Mouse (Mus musculus): ENCODE results near the gene Il20ra.
A peak's percentile ranks its signal among the peaks of the same experiment; 100 is the strongest.
"Not testable (repeated sequence)": the region's sequence is repeated elsewhere in the genome, so short reads cannot be mapped to it uniquely, and the experiment has no call there.

Gene Il20ra

DNA sequence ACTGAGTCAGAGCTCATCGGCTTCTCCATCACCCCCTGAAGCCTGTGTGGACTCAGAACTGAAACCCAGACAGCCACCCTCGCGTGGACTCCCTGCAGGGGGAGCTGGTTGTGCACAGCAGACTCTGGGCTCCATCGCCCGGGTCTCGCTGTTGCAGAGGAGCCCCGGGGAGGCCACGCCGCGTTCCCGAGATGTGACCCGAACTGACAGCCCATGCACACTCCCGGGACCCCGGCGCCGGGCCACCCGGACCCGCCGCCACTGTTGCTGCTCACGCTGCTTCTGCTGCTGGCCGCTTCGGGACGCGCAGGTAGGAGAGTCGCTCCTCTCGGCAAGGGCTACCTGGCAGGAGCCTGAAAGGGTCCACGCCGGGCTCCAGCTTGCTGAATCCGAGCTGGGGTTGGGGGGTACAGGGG lies at the start of gene Il20ra:
TSS of gene Il20ra (plus strand) at position 150 of the 416 bp plus-strand sequence.
- peak; percentile 29 for DNase-seq (ENCODE audit: low read depth)

DNA sequence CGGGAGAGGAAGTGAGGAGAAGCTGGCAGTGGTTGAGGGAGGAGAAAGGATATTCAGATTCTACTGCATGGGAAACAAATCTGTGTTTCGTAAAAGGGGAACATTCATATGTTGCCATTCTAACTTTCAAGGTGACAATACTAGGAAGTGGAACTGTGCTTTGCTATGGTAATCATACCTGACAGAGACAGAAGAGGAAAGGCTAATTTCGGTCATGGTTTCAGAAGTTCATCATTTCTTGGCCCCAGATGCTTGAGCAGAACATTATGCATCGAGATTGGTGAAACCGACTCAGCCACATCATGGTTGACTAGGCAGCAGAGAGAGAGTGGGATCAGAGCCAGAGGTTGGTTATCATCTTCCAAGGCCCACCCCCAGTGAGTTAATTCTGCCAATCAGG lies 43.4 kb upstream of the Il20ra start:
- DNase-seq (ENCODE audit: low read depth), result no peak

DNA sequence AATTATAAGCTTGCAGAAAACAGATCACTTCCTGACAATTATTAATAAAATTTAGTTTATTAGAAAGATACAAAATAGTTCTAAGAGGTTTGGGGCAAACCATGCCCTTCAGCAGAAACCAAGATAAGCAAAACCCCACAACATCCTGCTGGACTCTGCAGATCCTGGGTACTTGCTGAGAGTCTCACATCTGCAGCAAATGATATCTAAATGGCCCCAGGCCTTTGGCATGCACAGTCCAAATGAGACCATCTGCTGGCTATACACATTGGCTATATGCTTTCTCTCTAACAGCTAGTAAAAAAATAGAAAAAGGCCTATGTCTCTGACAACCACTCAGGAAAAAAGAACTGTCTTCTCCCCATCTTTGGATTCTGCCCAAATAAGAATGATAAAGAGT lies 40.4 kb upstream of the Il20ra start:
- DNase-seq (ENCODE audit: low read depth), result peak; percentile 74

DNA sequence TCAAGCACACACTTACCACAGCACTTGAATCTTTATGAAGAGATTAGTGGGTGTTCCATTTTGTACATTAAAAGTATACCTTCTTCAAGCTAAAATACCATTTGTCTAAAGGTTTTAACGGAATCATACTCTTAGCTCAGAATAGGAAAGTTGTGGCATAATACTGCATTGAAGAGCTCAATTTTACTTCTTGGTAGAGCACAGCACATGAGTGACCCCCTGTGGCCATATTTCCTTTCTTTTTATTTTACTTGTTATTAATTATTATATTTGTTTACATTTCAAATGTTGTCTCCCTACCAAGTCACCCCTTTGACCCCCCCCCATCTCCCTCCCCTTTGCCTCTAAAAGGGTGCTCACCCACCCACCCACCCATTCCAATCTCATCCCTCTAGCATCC lies 39.2 kb upstream of the Il20ra start:
- DNase-seq (ENCODE audit: low read depth), result peak; percentile 72

DNA sequence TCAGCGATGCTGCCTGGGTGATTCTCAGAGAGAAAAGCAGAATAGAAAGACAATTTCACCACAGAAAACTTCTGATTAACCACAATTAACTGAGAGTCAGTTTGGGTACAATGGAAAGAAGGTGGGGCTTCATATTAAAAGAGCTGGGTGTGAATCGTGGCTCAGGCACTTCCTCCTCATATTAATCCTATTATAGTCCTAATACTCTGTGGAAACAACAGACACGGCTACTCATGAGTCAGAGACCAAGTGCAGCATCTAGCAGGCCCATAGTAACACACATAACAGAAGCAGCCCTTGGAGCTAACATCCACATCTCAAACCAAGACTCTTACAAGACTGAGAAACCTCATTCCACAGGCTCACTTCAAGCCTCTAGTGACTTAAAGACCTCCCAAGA lies 24.7 kb upstream of the Il20ra start:
- DNase-seq (ENCODE audit: low read depth), result peak; percentile 24

DNA sequence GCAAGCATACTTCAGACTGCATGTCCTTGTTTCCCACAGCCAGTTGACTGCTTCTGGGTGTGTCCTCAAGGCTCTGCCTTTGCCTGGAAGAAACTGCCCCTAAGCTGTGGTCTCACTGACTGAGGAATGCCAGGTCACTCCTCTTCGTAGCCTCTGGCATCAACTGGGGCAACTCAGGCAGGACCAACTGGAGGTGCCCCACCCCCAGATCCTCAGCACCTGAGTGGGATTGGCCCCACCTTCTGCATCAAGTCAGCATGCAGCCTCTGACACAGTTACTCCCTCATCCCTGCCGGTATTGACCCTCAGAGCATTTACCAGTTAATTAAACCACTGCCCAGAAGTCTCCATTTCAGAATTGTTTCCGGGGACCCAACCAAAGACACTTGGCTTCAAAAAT lies 21.1 kb upstream of the Il20ra start:
- DNase-seq (ENCODE audit: low read depth), result peak; percentile 45

DNA sequence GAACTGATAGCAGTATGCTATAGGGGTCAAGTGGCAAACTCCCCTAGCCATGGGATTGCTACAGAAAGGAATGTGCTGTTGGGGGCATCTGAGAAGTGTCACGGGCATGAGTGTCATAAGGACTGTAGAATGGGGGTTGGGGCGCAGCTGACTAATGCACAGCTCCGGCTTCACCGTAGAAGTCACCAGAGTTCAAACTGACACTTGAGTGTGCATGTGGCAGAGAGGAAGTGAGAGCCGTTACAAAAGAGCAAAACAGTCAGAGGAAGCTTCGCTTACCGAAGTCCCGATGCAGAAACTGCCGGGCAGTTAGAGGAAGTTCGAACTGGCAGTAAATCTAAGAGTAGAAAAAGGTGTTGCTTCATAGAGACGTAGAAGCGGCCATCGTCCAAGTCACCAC lies 20.6 kb upstream of the Il20ra start:
- DNase-seq (ENCODE audit: low read depth), result peak; percentile 97

DNA sequence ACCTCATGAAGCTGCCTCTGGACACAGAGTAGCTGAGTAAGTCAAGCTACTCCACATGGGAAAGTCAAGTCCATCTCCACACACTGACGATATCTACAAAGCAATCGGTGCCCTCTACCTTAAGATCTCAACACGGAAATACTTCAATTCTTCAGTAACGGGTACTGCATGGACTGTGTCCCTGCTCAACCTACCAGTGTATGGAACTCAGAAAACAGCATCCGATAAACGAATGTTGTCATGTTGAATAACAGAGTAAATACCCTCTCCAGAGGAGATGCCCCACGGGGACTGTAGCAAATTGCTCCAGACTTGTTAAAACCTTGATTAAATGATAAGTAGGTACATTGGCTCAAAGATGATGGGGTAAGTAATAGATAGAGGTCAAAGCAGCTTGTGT lies 20.0 kb upstream of the Il20ra start:
- no peak for DNase-seq (ENCODE audit: low read depth)

DNA sequence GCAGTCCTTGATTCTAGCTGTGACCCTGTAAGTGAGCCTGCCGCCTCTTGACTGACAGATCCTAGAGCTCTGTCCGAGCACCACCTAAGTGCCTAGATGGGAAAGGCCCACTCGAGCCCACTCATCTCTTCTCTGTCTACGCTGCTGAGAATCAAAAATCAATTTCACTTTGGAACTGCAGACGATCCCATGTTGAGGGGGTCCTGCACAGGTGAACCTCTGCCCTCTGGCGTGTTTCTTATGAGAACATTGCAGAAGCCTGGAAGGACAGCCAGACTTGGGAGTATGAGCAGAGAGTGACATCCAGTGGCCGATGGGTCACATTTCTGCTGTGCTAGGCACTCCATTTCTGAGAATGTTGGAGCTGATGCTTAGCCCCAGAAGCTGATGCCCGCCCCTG lies 19.4 kb upstream of the Il20ra start:
- DNase-seq (ENCODE audit: low read depth), result peak; percentile 95

DNA sequence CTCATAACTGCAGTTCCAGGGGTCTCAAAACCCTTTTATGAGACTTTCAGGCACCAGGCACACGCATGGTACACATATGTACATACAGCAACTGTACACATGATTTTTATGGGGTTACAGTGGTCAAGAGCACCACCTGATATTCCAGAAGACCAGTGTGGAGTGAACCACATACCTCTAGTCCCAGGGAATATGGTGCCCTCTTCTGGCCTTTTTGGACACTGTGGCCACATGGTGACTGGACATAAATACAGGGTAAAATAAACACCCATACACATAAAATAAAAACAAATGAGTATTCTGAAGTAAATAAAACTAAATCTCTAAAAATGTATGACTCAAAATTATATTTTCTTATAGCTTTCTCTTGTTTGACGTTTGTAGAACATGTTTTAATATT lies 18.7 kb upstream of the Il20ra start:
- peak; percentile 85 for DNase-seq (ENCODE audit: low read depth)

DNA sequence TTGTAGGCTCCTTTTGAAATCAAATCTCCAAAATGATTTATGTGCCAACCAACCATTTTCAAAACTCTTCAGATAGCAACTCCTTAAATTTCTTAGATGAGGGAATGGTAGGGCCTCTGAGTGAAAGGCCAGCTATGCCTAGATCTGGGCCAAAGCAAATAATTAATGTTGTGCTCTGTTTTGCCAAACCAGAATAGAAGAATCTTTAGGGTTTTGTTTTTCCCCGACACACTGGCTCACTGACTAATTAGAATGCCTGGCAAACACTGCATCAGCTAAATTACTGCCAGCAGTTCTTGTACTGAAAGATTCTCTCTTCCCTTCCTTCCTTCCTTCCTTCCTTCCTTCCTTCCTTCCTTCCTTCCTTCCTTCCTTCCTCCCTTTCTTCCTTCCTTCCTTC lies 13.0 kb upstream of the Il20ra start:
- DNase-seq (ENCODE audit: low read depth), result no peak

DNA sequence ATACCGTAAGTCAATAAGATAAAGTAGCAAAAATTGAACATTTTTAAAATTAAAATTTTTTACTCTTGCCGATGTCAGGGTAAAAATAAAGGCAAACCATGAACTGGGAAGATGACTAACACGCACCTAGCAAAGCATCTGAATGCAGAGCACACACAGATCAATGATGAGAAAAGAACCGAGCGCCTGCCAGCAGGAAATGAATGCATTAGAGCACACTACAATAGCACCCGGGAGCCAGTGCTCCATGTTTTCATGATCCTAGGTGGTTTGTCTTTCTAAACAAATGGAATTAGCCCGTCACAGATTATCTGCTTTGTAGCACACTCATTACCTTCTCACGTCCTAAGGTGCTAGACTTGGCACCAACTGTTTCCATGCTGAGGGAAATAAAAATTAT lies 7.9 kb upstream of the Il20ra start:
- DNase-seq (ENCODE audit: low read depth), result no peak

DNA sequence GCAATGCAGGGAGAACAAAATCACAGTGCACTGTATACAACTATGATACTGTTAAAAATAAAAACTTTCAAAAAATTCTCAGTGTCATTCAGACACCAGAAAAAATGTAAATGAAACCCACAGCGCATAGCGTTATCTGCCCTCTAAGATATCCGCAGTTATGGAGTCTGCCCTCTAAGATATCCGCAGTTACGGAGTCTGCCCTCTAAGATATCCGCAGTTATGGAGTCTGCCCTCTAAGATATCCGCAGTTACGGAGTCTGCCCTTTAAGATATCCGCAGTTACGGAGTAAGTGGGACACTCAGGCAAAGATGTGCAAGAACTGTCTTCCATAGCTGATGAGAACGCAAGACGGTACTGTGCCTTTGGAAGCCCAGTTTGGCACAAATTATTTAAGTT lies 4.6 kb upstream of the Il20ra start:
- DNase-seq (ENCODE audit: low read depth), result no peak

DNA sequence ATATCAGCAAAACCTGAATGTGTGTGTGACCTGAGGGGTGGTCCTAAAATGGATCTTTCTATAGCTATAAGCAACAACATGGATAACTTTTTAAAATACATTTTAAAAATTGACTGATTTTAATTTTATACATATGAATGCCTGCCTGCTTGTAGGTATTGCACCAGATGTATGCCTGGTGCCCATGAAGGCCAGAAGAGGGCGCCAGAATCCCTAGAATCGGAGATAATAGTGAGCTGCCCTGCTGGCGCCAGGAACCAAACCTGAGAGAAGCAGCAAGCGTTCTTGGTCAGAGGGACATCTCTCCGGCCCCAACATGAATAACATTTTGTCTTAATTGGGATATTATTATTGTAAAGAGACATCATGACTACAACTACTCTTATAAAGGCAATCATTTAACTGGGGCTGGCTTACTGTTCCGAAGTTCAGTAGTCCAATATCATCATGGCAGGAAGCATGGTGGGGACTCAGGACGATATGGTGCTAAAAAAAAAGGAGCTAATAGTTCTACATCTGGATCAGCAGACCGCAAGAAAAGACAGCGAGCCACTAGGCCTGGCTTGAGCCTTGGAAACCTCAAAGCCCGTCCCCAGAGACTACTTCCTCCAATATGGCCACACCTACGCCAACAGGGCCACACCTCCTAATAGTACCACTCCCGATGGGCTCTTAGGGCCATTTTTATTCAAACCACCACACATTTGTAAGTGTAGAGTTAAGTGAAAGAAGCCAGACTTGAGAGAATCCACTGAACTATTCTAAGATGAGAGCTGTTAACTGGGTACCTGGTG lies 3.9 kb upstream of the Il20ra start:
- DNase-seq (ENCODE audit: low read depth), result peak; percentile 88

DNA sequence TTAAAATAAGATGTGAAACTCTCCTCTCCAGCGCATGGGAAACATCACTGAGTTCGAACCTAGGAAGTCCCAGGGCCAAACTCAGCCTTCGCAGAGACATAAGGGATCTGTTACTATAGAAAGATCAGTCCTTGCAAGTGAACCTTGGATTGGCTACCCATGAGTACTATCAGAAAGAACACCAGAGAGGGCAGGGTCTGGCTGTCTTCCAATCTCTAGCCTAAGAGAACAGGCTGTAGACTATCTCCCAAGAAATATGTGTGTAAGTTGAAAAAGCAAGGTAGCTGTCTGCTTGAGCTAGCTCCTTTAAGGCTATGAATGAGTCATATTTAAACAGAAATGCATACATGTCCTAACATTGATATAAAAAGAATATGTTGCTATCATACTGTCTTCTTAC lies 1.4 kb upstream of the Il20ra start:
- peak; percentile 33 for DNase-seq (ENCODE audit: low read depth)

DNA sequence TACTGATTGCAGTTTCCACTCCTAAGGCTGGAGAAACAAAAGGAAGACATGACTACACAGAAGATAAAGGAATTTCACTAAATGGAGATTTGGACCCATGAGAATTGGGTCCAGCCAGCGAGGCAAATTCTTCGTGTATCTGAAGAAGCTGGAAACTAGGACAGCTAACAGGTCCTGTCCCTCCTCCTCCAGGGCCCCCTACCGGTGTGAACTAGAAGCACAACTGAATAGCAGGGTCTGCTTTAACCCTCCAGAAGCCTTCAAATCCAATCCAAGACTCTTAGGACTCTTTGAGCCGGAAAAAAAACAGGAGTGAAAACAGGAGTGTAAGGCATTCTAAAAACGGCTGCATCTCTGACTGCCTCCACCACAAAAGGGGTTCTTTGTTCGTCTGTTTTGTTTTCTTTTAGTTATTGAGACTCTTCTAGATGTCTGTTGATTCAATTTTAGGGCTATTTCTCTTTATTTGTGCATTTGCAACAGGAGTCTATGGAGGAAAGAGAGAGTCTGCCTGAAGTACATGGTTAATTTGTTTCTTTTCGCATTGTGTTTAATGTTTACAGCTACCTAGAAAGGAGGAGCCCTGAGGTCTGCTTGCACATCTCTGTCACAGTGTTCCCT lies 709 bp upstream of the Il20ra start:
- peak; percentile 15 for DNase-seq (ENCODE audit: low read depth)

DNA sequence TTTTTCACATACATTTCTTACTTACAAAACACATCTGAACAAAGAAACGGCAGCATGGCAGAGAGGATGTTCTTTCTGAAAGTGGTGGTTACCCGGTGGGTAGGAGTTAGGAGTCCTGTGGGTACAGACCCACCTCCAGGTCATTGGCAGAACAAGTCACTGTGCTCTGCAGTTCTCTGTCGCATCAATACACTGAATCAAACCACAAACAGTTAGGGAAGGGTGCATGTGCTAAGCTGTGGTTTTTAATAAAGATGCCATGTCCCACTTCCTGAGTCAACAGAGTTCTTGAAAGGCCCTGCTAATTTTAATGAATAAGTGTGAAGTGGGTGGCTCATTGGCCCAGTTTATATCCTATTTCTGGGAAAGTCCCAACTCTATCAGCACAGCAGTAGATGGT lies 6.3 kb downstream of the Il20ra start:
- DNase-seq (ENCODE audit: low read depth), result peak; percentile 62

DNA sequence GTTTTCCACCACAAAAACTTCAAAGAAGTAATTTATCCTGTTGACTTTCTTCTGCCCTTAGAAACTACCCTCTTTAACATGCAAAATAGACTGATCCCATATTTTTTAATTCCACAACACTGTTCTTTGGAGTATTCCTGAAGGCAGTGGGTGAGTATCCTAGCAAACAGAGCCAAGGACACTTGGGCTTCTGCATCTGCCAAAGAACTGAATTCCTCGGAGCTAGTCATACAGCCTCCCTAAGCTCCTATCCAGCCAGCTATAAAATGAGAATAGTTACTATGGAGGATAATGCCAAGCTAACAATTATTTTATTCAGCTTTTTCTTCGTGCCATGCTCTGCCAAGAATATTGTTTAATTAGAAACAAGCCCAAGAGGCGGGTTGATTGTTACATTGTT lies 9.9 kb downstream of the Il20ra start:
- DNase-seq (ENCODE audit: low read depth), result no peak

DNA sequence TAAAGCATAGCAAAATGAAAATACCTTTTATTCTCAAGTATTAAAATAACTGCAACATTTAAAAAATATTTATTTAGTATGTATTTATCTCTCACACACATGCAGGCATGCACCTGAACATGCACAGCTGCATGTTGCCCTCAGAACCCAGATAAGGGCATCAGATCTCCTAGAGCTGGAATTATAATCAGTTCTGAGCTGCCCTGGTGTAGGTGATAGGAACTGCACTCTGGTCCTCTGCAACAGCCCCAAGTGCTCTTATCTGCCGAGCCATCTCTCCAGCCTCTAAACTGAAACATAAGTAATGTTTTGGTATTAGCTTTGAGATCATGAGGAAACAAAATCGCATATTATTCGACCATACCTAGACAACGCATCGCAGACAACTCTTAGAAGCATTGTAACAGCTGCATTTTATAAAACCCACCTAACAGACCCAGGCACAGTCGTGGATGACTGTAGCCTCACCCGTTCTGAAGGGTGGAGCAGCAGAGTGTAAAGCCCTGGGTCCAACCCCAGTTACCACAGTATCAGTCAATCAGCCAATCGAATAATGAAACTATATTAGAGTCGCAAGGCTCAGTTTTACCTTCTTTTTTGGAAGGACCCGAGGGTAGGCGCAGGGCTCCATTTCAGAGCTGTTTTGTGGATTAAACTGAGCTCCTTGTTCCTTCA lies 11.9 kb downstream of the Il20ra start:
- peak; percentile 44 for DNase-seq (ENCODE audit: low read depth)

DNA sequence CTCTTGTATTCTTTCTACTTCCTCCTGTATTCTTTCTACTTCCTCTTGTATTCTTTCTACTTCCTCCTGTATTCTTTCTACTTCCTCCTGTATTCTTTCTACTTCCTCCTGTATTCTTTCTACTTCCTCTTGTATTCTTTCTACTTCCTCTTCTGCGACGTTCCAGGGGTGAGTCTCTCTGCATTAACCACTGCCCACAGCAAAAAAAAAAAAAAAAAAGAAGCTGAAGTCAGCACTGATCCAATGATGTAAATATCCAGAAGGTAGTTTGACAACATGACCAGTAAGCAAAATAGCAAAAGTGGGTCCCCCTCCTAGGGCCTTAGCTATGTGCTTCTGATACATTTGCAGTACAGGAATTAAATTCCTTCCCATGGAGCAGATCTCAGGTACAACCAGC lies 26.1 kb downstream of the Il20ra start:
- not testable (repeated sequence) for DNase-seq (ENCODE audit: low read depth)

DNA sequence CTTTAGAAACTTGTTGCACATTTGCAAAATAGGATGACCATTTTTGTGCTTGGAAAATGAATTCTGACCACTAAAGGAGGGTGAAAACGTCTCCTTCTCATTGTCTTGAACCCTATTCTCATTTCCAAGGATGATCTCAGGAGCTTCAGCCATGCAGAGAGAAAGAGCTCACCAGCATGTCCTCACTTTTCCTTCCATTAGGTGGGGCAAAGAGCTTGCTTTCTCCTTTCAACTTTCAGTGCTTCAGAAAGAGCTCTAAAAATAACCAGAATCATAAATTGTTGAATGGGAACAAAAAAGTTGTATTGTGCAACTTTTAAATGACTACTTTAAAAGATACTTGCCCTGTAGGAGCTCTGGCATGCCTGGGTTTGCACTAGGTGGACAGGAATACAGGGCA lies 33.3 kb downstream of the Il20ra start:
- DNase-seq (ENCODE audit: low read depth), result peak; percentile 37

DNA sequence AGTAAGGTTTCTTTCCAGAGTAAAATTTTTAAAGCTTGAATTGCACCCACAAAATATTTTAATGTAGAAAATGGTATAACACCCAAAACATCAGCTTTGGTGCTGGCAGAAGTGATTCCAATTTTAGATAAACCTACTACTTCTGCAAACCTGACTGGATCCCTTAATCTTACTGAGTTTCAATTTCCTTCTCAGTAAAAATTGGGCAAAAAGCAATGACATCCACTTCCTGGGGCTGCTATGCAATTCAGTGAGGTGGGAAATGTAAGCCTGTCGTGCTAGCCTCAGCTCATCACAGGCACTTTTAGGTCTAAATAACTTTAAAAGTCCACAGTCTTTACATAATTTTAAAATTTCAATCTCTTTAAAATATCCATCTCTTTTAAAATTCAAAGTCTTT lies 33.8 kb downstream of the Il20ra start:
- DNase-seq (ENCODE audit: low read depth), result no peak

DNA sequence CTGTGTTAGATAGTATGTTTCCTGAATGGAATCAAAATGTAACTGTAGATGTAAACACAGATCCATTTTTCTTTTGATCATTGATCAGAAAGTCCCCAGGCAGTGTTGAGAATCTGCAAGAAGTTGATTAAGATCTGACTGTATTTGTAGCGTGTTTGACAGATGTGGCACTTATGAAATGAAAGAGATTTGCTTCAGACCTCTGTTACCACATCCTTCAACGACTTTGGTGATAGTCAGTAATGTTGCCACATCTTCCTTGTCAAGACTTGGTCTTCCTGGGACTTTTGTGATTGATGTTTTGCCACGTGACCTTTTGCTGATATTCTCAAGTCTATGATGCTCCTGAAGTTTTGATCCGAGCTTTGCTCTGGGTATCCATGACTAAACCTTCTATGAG lies 35.3 kb downstream of the Il20ra start:
- DNase-seq (ENCODE audit: low read depth), result peak; percentile 55

Measured in 416B (cell line).